Mouse (Mus musculus) testis, adult 2 months (tissue): ENCODE measurements around the gene AB124611. TPM values are rescaled to one million over a fixed set of nuclear protein-coding genes. Genes with fewer than 3 reads are reported as not detected.

Experiments used
- H3K27ac ChIP-seq: fragments of 200-500 bp; 2 replicates; pipeline ENCODE4 v1.5.1; 2012; ENCODE audit warnings: low read depth, low read length; ENCODE audit not compliant: control insufficient read depth, insufficient read depth
- H3K27me3 ChIP-seq: fragments of 200-500 bp; 2 replicates; pipeline ENCODE4 v1.6.1; 2012; ENCODE audit warnings: mild to moderate bottlenecking, low read length, moderate library complexity; ENCODE audit not compliant: control insufficient read depth, insufficient read depth
- H3K36me3 ChIP-seq: fragments of 200-500 bp; 2 replicates; pipeline ENCODE4 v1.6.1; 2012; ENCODE audit warnings: mild to moderate bottlenecking, low read length; ENCODE audit not compliant: control insufficient read depth, insufficient read depth
- H3K4me1 ChIP-seq: fragments of 200-500 bp; 2 replicates; pipeline ENCODE4 v1.6.1; 2012; ENCODE audit warnings: low read length; ENCODE audit not compliant: control insufficient read depth, insufficient read depth
- H3K4me3 ChIP-seq: fragments of 200-500 bp; 2 replicates; pipeline ENCODE4 v1.5.1; 2012; ENCODE audit warnings: low read depth, mild to moderate bottlenecking, low read length, moderate library complexity, mixed read lengths; ENCODE audit not compliant: control insufficient read depth
- CTCF ChIP-seq: fragments of 200-500 bp; IDR thresholded peaks from 2 replicates; pipeline ENCODE4 v1.5.1; 2012; ENCODE audit warnings: low read depth, mild to moderate bottlenecking, inconsistent platforms, low read length, moderate library complexity; ENCODE audit not compliant: control insufficient read depth, insufficient read depth, insufficient replicate concordance
- POLR2A ChIP-seq: fragments of 200-500 bp; IDR thresholded peaks from 2 replicates; pipeline ENCODE4 v1.6.1; 2012; ENCODE audit warnings: low read depth, mild to moderate bottlenecking, inconsistent platforms, low read length, moderate library complexity; ENCODE audit not compliant: control insufficient read depth
- polyA plus RNA-seq: library from polyadenylated mRNA; depleted of rRNA; stranded (reverse); fragments of >200 nt; gene quantifications from 2 replicates; pipeline ENCODE4 v1.2.3, GENCODE M21; 2012

The AB124611 gene
- polyA plus RNA-seq, 1 experiment: 0.23 TPM

DNA sequence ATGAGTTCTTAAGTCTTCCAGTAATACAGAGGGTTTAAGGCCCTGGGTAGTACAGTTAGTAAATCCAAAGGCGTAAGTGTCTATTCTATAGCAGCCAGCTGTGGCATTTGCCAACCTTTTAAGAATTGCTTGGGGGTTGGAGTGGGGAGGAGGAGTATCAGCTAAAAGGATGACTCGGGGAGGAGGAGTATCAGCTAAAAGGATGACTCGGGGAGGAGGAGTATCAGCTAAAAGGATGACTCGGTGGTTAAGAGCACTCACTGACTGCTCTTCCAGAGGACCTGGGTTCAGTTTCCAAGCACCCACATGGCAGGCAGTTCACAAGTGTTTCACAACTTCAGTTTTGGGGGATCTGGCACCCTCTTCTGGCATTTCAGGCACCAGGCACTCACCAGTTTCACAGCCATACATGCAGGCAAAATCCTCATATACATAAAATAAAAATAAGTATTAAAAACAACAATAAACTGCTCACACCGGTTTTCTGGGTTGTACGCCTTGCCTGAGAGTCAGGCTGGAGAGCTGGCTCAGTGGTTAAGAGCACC lies 29.3 kb downstream of the AB124611 start:
- Histone ChIP-seq H3K4me3 (no peak overlapping the region), H3K27ac (no peak overlapping the region), H3K27me3 (no peaks in the 10 kb centered on the region), H3K4me1 (no peaks in the 10 kb centered on the region; the same call in 1 of the 2 replicates), H3K36me3 (no peaks in the 10 kb centered on the region)
- TF ChIP-seq POLR2A: no peak
- no peak for TF ChIP-seq CTCF

- Histone ChIP-seq H3K36me3 (no peaks in the 10 kb centered on the region), H3K27me3 (no peaks in the 10 kb centered on the region), H3K27ac (no peak overlapping the region), H3K4me3 (no peak overlapping the region), H3K4me1 (no peaks in the 10 kb centered on the region; the same call in 1 of the 2 replicates)
- TF ChIP-seq CTCF (no peak), POLR2A (no peak)
Observed at GRCm38 (mm10) chr9:21556996-21557395, 31.0 kb downstream of the AB124611 start.

- Histone ChIP-seq H3K4me3 (no peak overlapping the region), H3K27me3 (no peaks in the 10 kb centered on the region), H3K36me3 (no peaks in the 10 kb centered on the region), H3K27ac (no peak overlapping the region), H3K4me1 (no peaks in the 10 kb centered on the region; the same call in 1 of the 2 replicates)
- TF ChIP-seq CTCF: no peak
- no peak for TF ChIP-seq POLR2A
Observed at GRCm38 (mm10) chr9:21557556-21557955, 31.6 kb downstream of the AB124611 start.

DNA sequence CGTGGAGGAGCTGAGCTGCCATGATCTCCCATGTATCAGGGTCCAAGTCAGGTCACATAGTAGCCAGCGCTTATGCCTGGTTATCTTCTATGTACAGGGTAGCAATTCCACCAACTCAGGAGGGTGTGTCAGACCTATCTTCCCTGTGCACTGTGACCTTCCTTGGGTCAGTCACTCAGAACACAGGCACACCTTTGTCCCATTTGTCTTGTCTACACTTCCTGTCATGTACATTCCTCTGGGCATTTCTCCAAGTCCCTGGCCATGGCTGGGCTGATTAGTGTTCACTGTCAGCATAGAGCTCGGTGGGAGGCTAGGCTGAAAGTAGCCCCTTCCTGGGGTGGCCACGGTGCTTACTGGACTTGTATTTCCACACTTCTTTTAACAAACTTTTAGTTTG lies 32.4 kb downstream of the AB124611 start:
- TF ChIP-seq CTCF: no peak
- TF ChIP-seq POLR2A: no peak
- H3K27me3 ChIP-seq: no peaks in the 10 kb centered on the region
- H3K36me3 ChIP-seq: no peaks in the 10 kb centered on the region

GRCm38 (mm10) chr9:21559151-21559550 lies 33.2 kb downstream of the AB124611 start:
- Histone ChIP-seq H3K36me3 (no peaks in the 10 kb centered on the region), H3K27ac (no peak overlapping the region), H3K4me3 (no peak overlapping the region), H3K4me1 (no peaks in the 10 kb centered on the region; the same call in 1 of the 2 replicates), H3K27me3 (no peaks in the 10 kb centered on the region)
- TF ChIP-seq CTCF: no peak
- TF ChIP-seq POLR2A: no peak

More for the DNA sequence above, 32.4 kb downstream of the AB124611 start:
- Histone ChIP-seq H3K27ac (no peak overlapping the region), H3K4me3 (no peak overlapping the region), H3K4me1 (no peaks in the 10 kb centered on the region; the same call in 1 of the 2 replicates)

DNA sequence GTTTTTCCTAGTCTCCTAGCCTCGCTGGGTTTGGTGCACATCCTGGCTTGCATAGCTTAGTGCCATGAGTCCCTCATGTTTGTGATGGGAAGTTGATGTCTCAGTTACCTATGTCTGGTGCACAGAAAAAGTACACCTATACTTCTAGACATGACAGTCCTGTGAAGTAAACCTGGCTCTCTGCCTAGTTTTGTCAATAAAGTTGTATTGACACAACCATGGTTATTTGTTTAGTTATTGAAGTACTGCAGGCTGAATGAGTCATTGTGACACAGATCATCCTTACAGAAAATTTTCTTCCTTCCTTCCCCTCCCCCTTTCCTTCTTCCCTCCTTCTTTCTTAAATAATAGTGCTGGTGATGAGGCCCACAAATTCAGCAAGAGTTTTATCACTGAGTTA lies 38.4 kb downstream of the AB124611 start:
- no peaks in the 10 kb centered on the region for H3K4me1 ChIP-seq
- no peak overlapping the region for H3K27ac ChIP-seq
- TF ChIP-seq POLR2A: no peak
- no peak for TF ChIP-seq CTCF
- H3K27me3 ChIP-seq: no peaks in the 10 kb centered on the region
- no peak overlapping the region for H3K4me3 ChIP-seq
- H3K36me3 ChIP-seq: no peaks in the 10 kb centered on the region

- Histone ChIP-seq H3K27me3 (no peaks in the 10 kb centered on the region), H3K27ac (no peak overlapping the region), H3K36me3 (no peaks in the 10 kb centered on the region), H3K4me3 (no peak overlapping the region), H3K4me1 (no peaks in the 10 kb centered on the region)
- TF ChIP-seq POLR2A (no peak), CTCF (no peak)
Observed at GRCm38 (mm10) chr9:21565004-21565586, 39.1 kb downstream of the AB124611 start.

GRCm38 (mm10) chr9:21566538-21566937 lies 40.6 kb downstream of the AB124611 start:
- Histone ChIP-seq H3K36me3 (no peaks in the 10 kb centered on the region), H3K4me1 (no peaks in the 10 kb centered on the region), H3K27me3 (no peaks in the 10 kb centered on the region), H3K4me3 (no peak overlapping the region), H3K27ac (no peak overlapping the region)
- TF ChIP-seq POLR2A (no peak), CTCF (no peak)
